Mouse (Mus musculus): ENCODE data around the gene D16Ertd472e. TPM values are rescaled to one million over a fixed set of nuclear protein-coding genes. Genes with fewer than 3 reads are reported as not detected.
"Not testable (repeated sequence)": the region's sequence is repeated elsewhere in the genome, so short reads cannot be mapped to it uniquely, and the experiment has no call there.

The D16Ertd472e gene
- total RNA-seq, 2 experiments from 2014 or later, result 6.8 to 7.0 TPM

GRCm38 (mm10) chr16:78502492-78502891 lies 74.0 kb downstream of the D16Ertd472e start:
- DNase-seq, result no peak
- intact Hi-C loops (cut with DNase I), result no loop called here

GRCm38 (mm10) chr16:78492696-78493095 lies 83.8 kb downstream of the D16Ertd472e start:
- DNase-seq, result not testable (repeated sequence)

GRCm38 (mm10) chr16:78490779-78491178 lies 85.7 kb downstream of the D16Ertd472e start:
- DNase-seq, result no peak
- intact Hi-C loops (cut with DNase I), result no loop called here

More at GRCm38 (mm10) chr16:78492696-78493095, 83.8 kb downstream of the D16Ertd472e start:
- intact Hi-C loops (cut with DNase I), result not testable (repeated sequence)

Other genes with a start within 250 kb of the D16Ertd472e start
- gene Btg3, start 199.5 kb downstream of the D16Ertd472e start, total RNA-seq (2021), result 1 to 10 TPM; 3.5 to 5.4 TPM

Measured in left cerebral cortex, postnatal 4 days (tissue).